Mouse (Mus musculus) heart, embryonic 15.5 days (tissue): ENCODE results near the gene B3gnt8. TPM values are rescaled to one million over a fixed set of nuclear protein-coding genes. Genes with fewer than 3 reads are reported as not detected.
"Not testable (repeated sequence)": the region's sequence is repeated elsewhere in the genome, so short reads cannot be mapped to it uniquely, and the experiment has no call there.

ENCODE experiments used
- ATAC-seq: fragments of 200-750 bp; cut with Nextera tagmentation; replicated peaks from 2 replicates; pipeline ENCODE4 v1.8.0; 2017; ENCODE audit warnings: low read depth, moderate TSS enrichment; ENCODE audit not compliant: insufficient number of reproducible peaks, insufficient read depth, low FRiP score
- H3K27ac ChIP-seq: fragments of 300-500 bp; sonication (generic); 2 replicates; pipeline ENCODE4 v1.5.1; 2015; ENCODE audit warnings: mild to moderate bottlenecking, inconsistent platforms
- H3K27me3 ChIP-seq: fragments of 300-500 bp; sonication (generic); 2 replicates; pipeline ENCODE4 v1.6.1; 2015; ENCODE audit warnings: inconsistent platforms
- H3K36me3 ChIP-seq: fragments of 300-500 bp; sonication (generic); 2 replicates; pipeline ENCODE4 v1.6.1; 2015; ENCODE audit warnings: mild to moderate bottlenecking, inconsistent platforms
- H3K4me1 ChIP-seq: fragments of 300-500 bp; sonication (generic); replicated peaks from 2 replicates; pipeline ENCODE4 v1.6.1; 2015; ENCODE audit warnings: inconsistent platforms
- H3K4me2 ChIP-seq: fragments of 300-500 bp; sonication (generic); 2 replicates; pipeline ENCODE4 v1.6.1; 2015; ENCODE audit warnings: inconsistent platforms, mild to moderate bottlenecking, moderate library complexity
- H3K4me3 ChIP-seq: fragments of 300-500 bp; sonication (generic); 2 replicates; pipeline ENCODE4 v1.5.1; 2015; ENCODE audit warnings: mild to moderate bottlenecking, inconsistent platforms
- H3K9ac ChIP-seq: fragments of 300-500 bp; sonication (generic); 2 replicates; pipeline ENCODE4 v1.6.1; 2015; ENCODE audit warnings: mild to moderate bottlenecking, inconsistent platforms
- H3K9me3 ChIP-seq: fragments of 300-500 bp; sonication (generic); replicated peaks from 2 replicates; pipeline ENCODE4 v1.6.1; 2016; ENCODE audit warnings: inconsistent platforms
- WGBS: fragments of 180-500 bp; shearing (Covaris S2); methylation state at CpG from one replicate; pipeline ENCODE4 v1.1.7; 2015; ENCODE audit warnings: mixed read lengths; 5-methylcytosine and 5-hydroxymethylcytosine counted together
- polyA plus RNA-seq: library from polyadenylated mRNA; unstranded; fragments of >200 nt; fragmentation: Nextera tagmentation; extraction: Ambion mirVana; gene quantifications from 2 replicates; pipeline ENCODE4 v1.2.1, GENCODE M21; 2015

Gene B3gnt8
- 6.9 and 9.7 TPM in 2 replicates for polyA plus RNA-seq

- no peaks in the 10 kb centered on the region for H3K27me3 ChIP-seq
- peak; percentile 44 for ATAC-seq
Measured at GRCm38 (mm10) chr7:25626509-25627430, at the start of gene B3gnt8. TSS of gene B3gnt8 (plus strand) at chr7:25626654.

GRCm38 (mm10) chr7:25576793-25577437 is 49.5 kb upstream of the B3gnt8 start:
- not testable (repeated sequence) for H3K9me3 ChIP-seq, ATAC-seq, H3K27ac ChIP-seq, H3K4me3 ChIP-seq, H3K27me3 ChIP-seq, H3K36me3 ChIP-seq, H3K9ac ChIP-seq, H3K4me2 ChIP-seq, H3K4me1 ChIP-seq
- whole genome bisulfite sequencing = 66% methylated on average over 13 of the region's 14 CpGs

More at GRCm38 (mm10) chr7:25626509-25627430, at the start of gene B3gnt8:
- peak within 1 kb of the TSS; percentile 77 for H3K27ac ChIP-seq
- peak within 1 kb of the TSS; percentile 79 for H3K4me2 ChIP-seq
- no peaks in the 10 kb centered on the region for H3K9me3 ChIP-seq
- peak within 1 kb of the TSS; percentile 54 for H3K9ac ChIP-seq
- peak within 1 kb of the TSS; percentile 53 for H3K4me3 ChIP-seq
- H3K36me3 ChIP-seq = peaks cover 31% of the 10 kb centered on the region
- peaks cover 42% of the 10 kb centered on the region for H3K4me1 ChIP-seq
- 11% methylated on average over 29 of the region's 29 CpGs for WGBS

- Histone ChIP-seq H3K4me1 (no peaks in the 10 kb centered on the region), H3K27ac (no peak overlapping the region), H3K36me3 (no peaks in the 10 kb centered on the region), H3K4me2 (no peak overlapping the region), H3K4me3 (no peak overlapping the region), H3K9ac (no peak overlapping the region), H3K27me3 (no peaks in the 10 kb centered on the region), H3K9me3 (no peaks in the 10 kb centered on the region)
- no peak for ATAC-seq
- WGBS = 81% methylated on average over 10 of the region's 10 CpGs
Measured at GRCm38 (mm10) chr7:25579441-25579840, 47.0 kb upstream of the B3gnt8 start.

- ATAC-seq = no peak
- Histone ChIP-seq H3K27me3 (no peaks in the 10 kb centered on the region), H3K36me3 (no peaks in the 10 kb centered on the region), H3K9ac (no peak overlapping the region), H3K4me3 (no peak overlapping the region), H3K27ac (no peak overlapping the region), H3K4me1 (no peaks in the 10 kb centered on the region), H3K4me2 (no peak overlapping the region), H3K9me3 (no peaks in the 10 kb centered on the region)
- WGBS = 75% methylated on average over 15 of the region's 15 CpGs
Measured at GRCm38 (mm10) chr7:25582301-25582810, 44.1 kb upstream of the B3gnt8 start.

GRCm38 (mm10) chr7:25584651-25585050 is 41.8 kb upstream of the B3gnt8 start:
- H3K4me3 ChIP-seq = no peak overlapping the region
- no peak overlapping the region for H3K9ac ChIP-seq
- H3K9me3 ChIP-seq = no peaks in the 10 kb centered on the region
- H3K4me2 ChIP-seq = no peak overlapping the region
- WGBS = 71% methylated on average over 5 of the region's 5 CpGs
- no peaks in the 10 kb centered on the region for H3K36me3 ChIP-seq
- no peaks in the 10 kb centered on the region for H3K4me1 ChIP-seq
- H3K27ac ChIP-seq = no peak overlapping the region
- no peaks in the 10 kb centered on the region for H3K27me3 ChIP-seq
- ATAC-seq = no peak

GRCm38 (mm10) chr7:25585351-25586204 is 40.9 kb upstream of the B3gnt8 start:
- Histone ChIP-seq H3K4me1 (no peaks in the 10 kb centered on the region), H3K4me3 (no peak overlapping the region), H3K9me3 (no peaks in the 10 kb centered on the region), H3K27ac (no peak overlapping the region), H3K9ac (no peak overlapping the region), H3K27me3 (no peaks in the 10 kb centered on the region), H3K36me3 (no peaks in the 10 kb centered on the region), H3K4me2 (no peak overlapping the region)
- 64% methylated on average over 9 of the region's 9 CpGs for WGBS
- ATAC-seq = no peak

- no peak overlapping the region for H3K9ac ChIP-seq
- no peaks in the 10 kb centered on the region for H3K4me1 ChIP-seq
- no peaks in the 10 kb centered on the region for H3K27me3 ChIP-seq
- no peaks in the 10 kb centered on the region for H3K36me3 ChIP-seq
- ATAC-seq = no peak
- no peak overlapping the region for H3K4me3 ChIP-seq
- 77% methylated on average over 2 of the region's 2 CpGs for WGBS
- no peak overlapping the region for H3K4me2 ChIP-seq
- H3K9me3 ChIP-seq = no peaks in the 10 kb centered on the region
- H3K27ac ChIP-seq = no peak overlapping the region
Measured at GRCm38 (mm10) chr7:25591226-25591625, 35.2 kb upstream of the B3gnt8 start.

- Histone ChIP-seq H3K9me3 (no peaks in the 10 kb centered on the region), H3K36me3 (no peaks in the 10 kb centered on the region), H3K27me3 (no peaks in the 10 kb centered on the region; the same call in 1 of the 2 replicates), H3K4me3 (no peak overlapping the region), H3K4me1 (no peaks in the 10 kb centered on the region), H3K27ac (no peak overlapping the region), H3K9ac (no peak overlapping the region), H3K4me2 (no peak overlapping the region)
- WGBS = 76% methylated on average over 3 of the region's 3 CpGs
- ATAC-seq = no peak
Measured at GRCm38 (mm10) chr7:25593859-25594258, 32.6 kb upstream of the B3gnt8 start.

GRCm38 (mm10) chr7:25599663-25600062 is 26.8 kb upstream of the B3gnt8 start:
- Histone ChIP-seq H3K4me1 (no peaks in the 10 kb centered on the region), H3K27ac (no peak overlapping the region), H3K9me3 (no peaks in the 10 kb centered on the region), H3K27me3 (no peaks in the 10 kb centered on the region; the same call in 1 of the 2 replicates), H3K36me3 (no peaks in the 10 kb centered on the region), H3K4me2 (no peak overlapping the region), H3K9ac (no peak overlapping the region), H3K4me3 (no peak overlapping the region)
- no peak for ATAC-seq
- 11% methylated on average over 10 of the region's 10 CpGs for WGBS

GRCm38 (mm10) chr7:25600666-25601065 is 25.8 kb upstream of the B3gnt8 start:
- H3K27me3 ChIP-seq = no peaks in the 10 kb centered on the region; the same call in 1 of the 2 replicates
- WGBS = 78% methylated on average over 11 of the region's 11 CpGs
- no peak overlapping the region for H3K9ac ChIP-seq
- no peak overlapping the region for H3K27ac ChIP-seq
- H3K4me1 ChIP-seq = no peaks in the 10 kb centered on the region
- H3K4me2 ChIP-seq = no peak overlapping the region
- no peak for ATAC-seq
- H3K4me3 ChIP-seq = no peak overlapping the region
- no peaks in the 10 kb centered on the region for H3K36me3 ChIP-seq
- H3K9me3 ChIP-seq = no peaks in the 10 kb centered on the region

GRCm38 (mm10) chr7:25601346-25601745 is 25.1 kb upstream of the B3gnt8 start:
- H3K4me2 ChIP-seq = no peak overlapping the region
- WGBS = 81% methylated on average over 16 of the region's 16 CpGs
- H3K36me3 ChIP-seq = no peaks in the 10 kb centered on the region
- ATAC-seq = no peak
- no peaks in the 10 kb centered on the region for H3K9me3 ChIP-seq
- no peak overlapping the region for H3K4me3 ChIP-seq
- no peaks in the 10 kb centered on the region for H3K4me1 ChIP-seq
- H3K9ac ChIP-seq = no peak overlapping the region
- no peak overlapping the region for H3K27ac ChIP-seq
- no peaks in the 10 kb centered on the region; the same call in 1 of the 2 replicates for H3K27me3 ChIP-seq
